Mouse (Mus musculus) ovary, adult 18-20 months (tissue): ENCODE results near the gene Tyrobp.

Source experiments
- DNase-seq: peaks from one replicate; pipeline ENCODE4 v3.0.0; 2022; ENCODE audit warnings: low spot score, mixed read lengths

Gene Tyrobp

GRCm38 (mm10) chr7:30413596-30413995 is at the start of gene Tyrobp:
Gene Tyrobp (plus strand): TSS chr7:30413760.
- DNase-seq: no peak

- no peak for DNase-seq
These were observed 46.1 kb upstream of the Tyrobp start for GRCm38 (mm10) chr7:30367466-30367865.

GRCm38 (mm10) chr7:30373501-30373962 is 40.0 kb upstream of the Tyrobp start:
- peak; percentile 87 for DNase-seq

GRCm38 (mm10) chr7:30380061-30380460 is 33.5 kb upstream of the Tyrobp start:
- no peak for DNase-seq

GRCm38 (mm10) chr7:30384106-30384505 is 29.5 kb upstream of the Tyrobp start:
- no peak for DNase-seq

DNA sequence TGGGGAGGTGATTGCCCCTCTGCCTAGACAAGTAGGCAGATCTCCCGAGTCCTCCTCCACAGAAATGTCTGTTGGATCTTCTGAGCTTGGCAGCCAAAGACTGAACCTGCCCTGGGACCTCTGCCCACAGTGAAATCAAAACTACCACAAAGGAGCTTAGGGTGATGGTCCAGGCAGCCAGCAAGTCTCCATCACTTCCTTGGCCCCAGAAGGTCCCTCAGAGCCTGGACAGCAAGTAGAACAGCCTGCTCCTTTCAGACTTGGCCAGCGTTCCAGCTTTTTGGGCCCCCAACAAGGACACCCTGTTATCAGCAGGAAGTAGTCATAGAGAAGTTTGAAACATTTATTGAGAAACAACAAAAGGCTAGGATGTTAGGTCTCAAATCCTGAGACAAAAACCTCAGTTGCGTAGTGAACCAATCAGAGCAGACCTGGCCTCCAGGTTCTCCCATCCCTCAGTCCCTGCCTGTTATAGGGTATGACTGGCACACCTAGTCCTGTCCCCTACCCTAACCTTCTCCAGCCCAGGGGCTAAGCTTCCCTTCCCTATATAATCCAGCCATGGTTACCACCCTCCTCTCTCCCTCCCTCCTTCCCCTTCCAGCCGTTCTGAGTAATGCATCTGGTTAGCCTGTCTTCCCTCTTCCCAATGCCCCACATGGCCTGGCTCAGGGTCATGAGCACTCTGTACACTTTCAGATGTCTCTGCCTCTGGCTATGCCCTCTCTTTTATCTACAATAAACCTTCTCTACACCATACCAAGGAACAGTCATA is 20.6 kb upstream of the Tyrobp start:
- no peak for DNase-seq

- DNase-seq: no peak
These were observed 19.9 kb upstream of the Tyrobp start for GRCm38 (mm10) chr7:30393631-30394030.

DNA sequence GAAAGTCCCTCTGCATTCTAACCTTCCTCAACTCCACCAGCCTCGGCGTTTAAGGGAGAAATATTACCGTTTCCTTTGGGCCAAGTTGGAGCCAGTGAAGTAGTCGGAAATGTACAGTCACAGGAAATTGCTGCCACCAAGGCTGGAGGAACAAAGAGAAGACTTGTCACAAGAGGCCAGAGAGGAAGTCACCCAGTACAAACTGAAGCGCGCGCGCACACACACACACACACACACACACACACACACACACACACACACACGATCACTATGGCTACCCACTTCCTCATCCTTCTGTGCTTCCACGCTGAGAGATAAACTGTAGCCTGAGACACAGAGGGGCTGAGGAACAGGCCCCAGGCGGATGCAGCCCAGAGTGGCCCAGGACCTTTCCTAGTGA is 19.2 kb upstream of the Tyrobp start:
- DNase-seq: no peak

- no peak for DNase-seq
These were observed 18.7 kb upstream of the Tyrobp start for GRCm38 (mm10) chr7:30394871-30395270.

DNA sequence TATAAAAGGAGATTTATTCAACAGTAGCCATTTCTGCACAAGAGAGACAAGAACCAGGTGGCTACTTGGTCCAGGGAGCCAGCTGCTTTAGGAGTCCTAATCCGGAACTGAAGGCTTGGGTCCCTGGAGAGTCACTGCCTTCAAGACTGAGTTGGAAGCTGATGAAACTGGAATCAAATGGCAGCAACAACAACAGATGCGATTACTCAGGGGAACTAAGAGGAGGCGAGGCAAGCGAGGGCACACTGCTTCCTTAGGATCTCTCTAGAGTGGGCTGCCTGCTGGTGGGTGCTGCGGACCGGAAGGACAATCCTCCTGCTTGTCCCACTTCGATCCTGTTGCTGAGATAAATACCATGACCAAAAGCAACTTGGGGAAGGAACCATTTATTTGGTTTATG is 13.9 kb upstream of the Tyrobp start:
- no peak for DNase-seq

DNA sequence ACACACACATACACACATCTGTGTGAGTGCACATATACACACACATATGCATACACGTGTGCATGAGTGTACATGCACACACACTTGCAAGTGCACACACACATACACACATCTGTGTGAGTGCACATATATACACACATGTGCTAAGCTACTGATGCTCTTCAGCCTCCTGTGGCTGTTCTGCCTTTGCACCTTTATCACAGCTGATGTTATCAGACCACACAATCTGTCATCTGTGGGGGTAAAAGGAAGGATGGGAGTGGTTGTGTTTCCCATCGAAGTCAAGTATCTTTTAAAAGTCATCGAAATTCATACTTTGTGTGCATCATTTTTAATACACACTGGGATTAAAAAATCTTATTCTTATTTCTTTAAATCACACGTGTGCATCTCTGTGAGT is 11.2 kb upstream of the Tyrobp start:
- DNase-seq: no peak

DNA sequence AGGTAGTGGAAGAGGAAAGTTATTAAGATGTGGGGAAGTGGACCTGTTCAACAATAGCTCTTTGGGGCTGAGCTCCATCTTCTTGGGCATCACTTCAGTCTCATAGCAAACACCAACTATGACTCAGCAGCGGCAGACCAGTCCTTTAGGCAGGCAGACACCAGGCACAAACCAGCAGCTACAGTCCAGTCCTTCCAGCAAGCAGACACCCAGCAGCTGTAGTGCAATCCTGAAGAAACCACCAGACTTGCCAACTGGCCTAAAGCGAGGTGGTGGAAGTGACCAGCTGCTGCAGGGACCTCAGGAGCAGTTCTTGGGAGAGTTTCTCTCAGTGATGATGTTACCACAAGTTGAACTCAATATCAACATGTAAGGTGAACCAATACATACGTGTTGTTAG is 4.9 kb upstream of the Tyrobp start:
- no peak for DNase-seq

- DNase-seq: no peak
These were observed 3.8 kb upstream of the Tyrobp start for GRCm38 (mm10) chr7:30409789-30410188.

GRCm38 (mm10) chr7:30411023-30411422 is 2.5 kb upstream of the Tyrobp start:
- no peak for DNase-seq

DNA sequence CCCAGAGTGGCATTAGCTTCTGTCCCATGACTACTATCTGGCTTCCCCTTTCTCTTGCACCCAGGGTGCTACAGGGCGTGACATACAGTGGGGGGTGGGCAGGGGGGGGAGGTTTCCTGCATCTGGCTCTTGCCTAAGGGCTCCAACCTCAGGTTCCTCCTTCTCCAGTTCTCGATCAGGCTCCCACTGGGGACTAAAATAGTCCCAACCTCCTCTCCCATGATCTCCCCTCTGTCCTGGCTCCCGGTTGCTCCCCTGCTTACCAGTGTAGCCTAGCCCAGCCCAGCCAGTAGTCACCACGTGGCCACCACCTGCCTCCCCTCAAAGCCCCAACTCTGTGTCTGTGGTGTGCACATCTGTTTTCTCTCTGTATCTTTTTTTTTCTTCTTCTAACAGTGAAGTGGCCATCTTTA is 819 bp upstream of the Tyrobp start:
- DNase-seq: no peak

GRCm38 (mm10) chr7:30417856-30418255 is 4.3 kb downstream of the Tyrobp start:
- no peak for DNase-seq

DNA sequence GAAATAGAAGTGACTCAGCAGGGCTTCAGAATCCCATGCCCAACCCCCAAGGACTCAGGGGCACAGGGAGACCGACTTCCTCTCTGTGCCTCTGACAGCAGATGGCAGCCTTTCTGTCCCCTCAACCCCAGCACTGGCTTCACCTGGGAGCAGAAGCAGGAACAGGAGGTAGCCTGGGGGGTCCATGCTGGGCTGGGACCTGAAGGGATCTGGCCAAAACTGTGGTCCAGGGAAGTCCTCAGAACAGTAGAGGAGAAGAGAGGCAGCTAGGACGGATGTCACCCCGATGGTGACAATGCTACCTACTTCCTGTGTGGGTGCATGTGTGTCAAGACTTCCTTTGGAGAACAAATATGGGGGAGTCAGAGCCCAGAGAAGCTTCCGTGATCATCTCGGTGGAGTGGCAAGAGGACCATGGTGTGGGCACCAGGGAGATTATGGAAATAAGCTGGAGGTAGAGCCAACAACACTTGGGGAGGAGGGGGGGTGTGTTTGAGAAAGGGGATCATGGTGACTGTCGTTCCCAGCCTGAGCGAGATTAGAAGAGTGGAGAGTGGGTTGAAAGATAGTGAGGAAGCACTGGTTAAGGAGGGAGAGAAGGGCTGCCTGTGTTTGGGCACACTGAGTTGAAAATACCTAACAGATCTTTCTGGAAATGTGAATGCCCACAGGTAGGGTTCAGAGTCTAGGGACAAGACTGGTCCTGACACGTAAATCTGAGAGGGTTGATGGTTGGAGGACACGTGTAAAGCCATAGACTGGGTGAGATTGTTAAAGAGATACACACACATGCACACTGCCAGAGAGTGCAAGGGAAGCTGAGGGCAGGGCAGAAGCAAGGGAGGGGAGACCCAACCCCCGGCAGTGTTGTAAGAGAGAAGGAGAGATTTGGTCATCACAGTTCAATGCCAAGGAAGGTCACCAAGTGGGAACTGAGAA is 6.3 kb downstream of the Tyrobp start, which contains the start of gene Hcst:
Hcst (minus strand) TSS at position 294 of the 939 bp plus-strand sequence.
- DNase-seq: no peak

DNA sequence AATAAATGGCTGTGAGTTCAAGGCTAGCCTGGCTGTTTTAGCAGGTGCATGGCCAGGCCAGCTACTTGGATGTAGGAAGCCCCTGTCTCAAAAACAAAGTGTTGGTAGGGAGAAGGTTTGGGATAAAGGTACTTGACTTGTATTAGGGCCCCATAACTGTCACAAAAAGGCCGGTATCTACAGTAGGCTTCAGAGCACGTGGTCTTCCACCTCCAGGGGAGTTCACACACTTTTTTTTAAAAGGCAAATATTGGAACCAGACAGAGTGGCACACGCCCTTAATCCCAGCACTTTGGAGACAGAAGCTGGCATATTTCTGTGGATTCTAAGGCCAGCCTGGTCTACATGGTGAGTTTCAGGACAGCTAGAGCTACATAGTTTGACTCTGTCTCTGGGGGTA is 7.1 kb downstream of the Tyrobp start:
- no peak for DNase-seq

GRCm38 (mm10) chr7:30421175-30421889 is 7.8 kb downstream of the Tyrobp start, which contains the start of gene Nfkbid:
Gene Nfkbid (plus strand): TSS chr7:30421732.
- DNase-seq: peak; percentile 40

GRCm38 (mm10) chr7:30421890-30422435 is 8.4 kb downstream of the Tyrobp start:
- peak; percentile 62 for DNase-seq

GRCm38 (mm10) chr7:30422560-30422959 is 9.0 kb downstream of the Tyrobp start:
- no peak for DNase-seq
